Mouse (Mus musculus): ENCODE measurements at regions not wholly inside any gene's neighbourhood (a gene's known extent, or its start where the extent isn't known, plus 50 kb on each side); places are given as distances from the start of the nearest gene placed in this dataset.

GRCm38 (mm10) chr13:3752334-3752733 lies 51.8 kb downstream of the Calml3 start:
- DNase-seq = no peak

GRCm38 (mm10) chr13:3751222-3751621 lies 52.9 kb downstream of the Calml3 start:
- DNase-seq = no peak

GRCm38 (mm10) chr13:3750756-3751155 lies 53.4 kb downstream of the Calml3 start:
- DNase-seq = peak; percentile 75

- DNase-seq = no peak
Measured at GRCm38 (mm10) chr13:3749646-3750045, 54.5 kb downstream of the Calml3 start.

- DNase-seq = no peak
Measured at GRCm38 (mm10) chr13:3748859-3749258, 55.3 kb downstream of the Calml3 start.

- DNase-seq = no peak
Measured at GRCm38 (mm10) chr13:3746524-3746923, 57.6 kb downstream of the Calml3 start.

GRCm38 (mm10) chr13:3744870-3745269 lies 59.2 kb downstream of the Calml3 start:
- DNase-seq = no peak

GRCm38 (mm10) chr13:3743692-3744457 lies 60.2 kb downstream of the Calml3 start:
- DNase-seq = peak; percentile 49

- no peak for DNase-seq
Measured at GRCm38 (mm10) chr13:3742763-3743401, 61.2 kb downstream of the Calml3 start.

- no peak for DNase-seq
Measured at GRCm38 (mm10) chr13:3742094-3742730, 61.9 kb downstream of the Calml3 start.

- DNase-seq = no peak
Measured at GRCm38 (mm10) chr13:3730699-3731021, 73.5 kb downstream of the Calml3 start.

GRCm38 (mm10) chr13:3729926-3730698 lies 74.0 kb downstream of the Calml3 start:
- DNase-seq = no peak

GRCm38 (mm10) chr13:3728888-3729287 lies 75.2 kb downstream of the Calml3 start:
- DNase-seq = no peak

GRCm38 (mm10) chr13:3726331-3726781 lies 77.8 kb downstream of the Calml3 start:
- no peak for DNase-seq

GRCm38 (mm10) chr13:3725803-3726202 lies 78.3 kb downstream of the Calml3 start:
- DNase-seq = no peak

- no peak for DNase-seq
Measured at GRCm38 (mm10) chr13:3724313-3724712, 79.8 kb downstream of the Calml3 start.

- no peak for DNase-seq
Measured at GRCm38 (mm10) chr13:3723458-3724143, 80.5 kb downstream of the Calml3 start.

- no peak for DNase-seq
Measured at GRCm38 (mm10) chr13:3715019-3715418, 81.2 kb downstream of the Asb13 start.

GRCm38 (mm10) chr13:3712497-3713160 lies 78.8 kb downstream of the Asb13 start:
- DNase-seq = no peak

GRCm38 (mm10) chr13:3712088-3712487 lies 78.3 kb downstream of the Asb13 start:
- DNase-seq = no peak

GRCm38 (mm10) chr13:3709982-3710618 lies 76.3 kb downstream of the Asb13 start:
- DNase-seq = no peak

All from adrenal gland, postnatal 10 days (tissue).